Mouse (Mus musculus): ENCODE results near the gene Bcl2l1.

Gene Bcl2l1

DNA sequence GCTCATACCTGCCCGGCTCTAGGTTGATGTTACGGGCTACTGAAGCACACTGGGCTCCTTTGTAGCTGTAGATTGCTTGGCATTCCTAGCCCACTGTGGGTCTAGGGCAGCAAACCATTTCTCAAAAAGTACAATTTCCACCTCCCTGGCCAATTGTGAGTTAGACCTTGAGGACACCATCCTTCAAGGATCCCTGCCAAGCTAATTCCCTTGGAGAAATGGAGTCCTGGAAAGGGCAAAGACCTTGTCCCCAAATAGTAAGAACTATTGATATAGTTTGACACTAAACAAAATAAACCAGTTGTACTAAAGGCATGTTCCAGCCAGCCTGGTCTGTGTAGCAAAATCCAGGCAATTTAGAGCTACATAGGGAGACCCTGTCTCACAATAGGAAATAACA, 93.2 kb downstream of the Bcl2l1 start:
- DNase-seq (ENCODE audit: low spot score in 2 of 2), result peak in 1 of 2 experiments; percentile 33

DNA sequence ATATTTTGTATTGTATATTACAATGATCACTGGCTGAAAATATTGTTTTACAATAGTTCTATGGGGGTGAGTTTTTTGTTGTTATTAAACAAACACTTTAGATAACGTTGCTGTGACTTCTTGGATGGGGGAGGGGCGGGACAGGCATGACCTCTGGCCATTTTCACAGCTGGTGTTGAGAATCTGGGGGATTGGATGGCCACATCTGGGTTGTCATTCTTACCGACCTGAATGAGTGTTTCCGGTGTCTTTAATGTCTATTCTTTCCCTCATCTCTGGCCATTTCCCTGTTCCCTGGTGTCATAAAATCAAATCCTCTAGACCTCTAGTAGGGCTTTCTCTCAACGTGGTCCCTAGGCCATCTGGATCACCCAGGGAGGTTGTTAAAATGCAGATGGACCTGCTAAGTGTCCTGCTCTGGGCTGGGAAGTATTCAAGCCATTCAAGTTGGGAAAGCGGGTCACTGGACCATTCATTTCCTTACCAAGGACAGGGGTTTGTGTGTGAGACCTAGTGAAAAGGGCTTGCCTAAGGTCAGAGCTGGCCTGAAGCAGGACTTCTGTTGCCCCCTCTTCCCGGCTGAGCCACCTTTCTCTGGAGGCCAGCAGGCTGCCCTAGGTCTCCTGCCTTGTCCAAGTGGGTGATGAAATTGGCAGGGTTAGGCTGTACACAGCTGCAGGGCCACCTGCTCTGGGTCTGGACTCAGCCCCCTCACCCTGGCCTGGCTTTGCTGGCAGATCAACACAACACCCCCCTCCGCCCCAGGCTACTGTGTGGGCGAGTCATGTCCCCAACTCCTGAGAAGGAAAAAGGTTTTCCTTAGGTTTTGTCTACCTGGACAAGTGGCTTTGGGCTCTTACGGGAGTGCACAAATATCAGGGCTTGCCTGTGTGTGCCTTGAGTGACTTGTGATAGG, 94.0 kb downstream of the Bcl2l1 start:
- peak in 1 of 2 experiments; percentile 45 for DNase-seq (ENCODE audit: low spot score in 2 of 2)

DNA sequence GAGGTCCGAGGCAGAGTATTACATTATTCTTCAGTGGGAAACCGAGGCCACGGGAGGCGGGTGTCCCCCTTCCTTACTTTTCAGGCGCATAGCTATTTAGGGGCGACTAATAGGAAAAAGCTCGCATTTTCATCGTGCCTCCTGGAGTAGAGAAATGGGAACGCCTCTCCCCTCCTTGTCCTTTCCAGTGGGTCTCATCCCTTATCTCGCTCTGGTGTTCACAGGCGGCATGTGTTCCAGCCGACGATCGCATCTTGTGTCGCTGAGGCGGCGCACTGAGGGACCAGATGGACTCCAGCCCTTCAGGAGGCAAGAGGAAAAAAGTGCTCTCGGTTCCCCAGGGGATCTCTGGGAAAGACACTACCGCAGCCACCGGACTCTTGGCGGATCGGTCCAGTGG, 94.8 kb downstream of the Bcl2l1 start:
- DNase-seq (ENCODE audit: low spot score in 2 of 2), result peak in 1 of 2 experiments; percentile 34

- DNase-seq (ENCODE audit: low spot score in 2 of 2), result peak; percentile 89 to 90
Observed at GRCm38 (mm10) chr2:152736090-152736601, 95.4 kb downstream of the Bcl2l1 start, which contains the start of gene Id1. Gene Id1, plus strand, starts transcription at chr2:152736251.

- peak; percentile 90 to 98 for DNase-seq (ENCODE audit: low spot score in 2 of 2)
Observed at GRCm38 (mm10) chr2:152734984-152735383, 96.5 kb downstream of the Bcl2l1 start.

DNA sequence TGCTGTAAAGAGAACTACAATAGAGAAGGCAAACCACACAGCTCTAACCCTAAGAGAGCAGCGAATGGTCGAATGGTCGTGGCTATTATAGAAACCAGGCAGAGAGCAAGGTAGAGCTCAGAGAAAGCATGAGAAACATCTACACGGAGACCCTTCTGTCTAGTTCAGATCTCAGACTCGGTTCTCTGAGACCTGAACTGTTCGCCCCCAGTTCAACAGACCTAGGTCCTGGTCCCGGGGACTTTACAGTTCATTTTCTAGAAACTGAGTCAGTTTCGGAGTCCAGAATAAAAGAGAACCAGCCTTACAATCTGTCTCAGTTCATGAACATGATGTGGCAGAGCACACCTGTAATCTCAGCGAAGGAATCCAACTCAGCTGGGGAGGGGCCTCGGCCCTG, 97.0 kb downstream of the Bcl2l1 start:
- DNase-seq (ENCODE audit: low spot score in 2 of 2), result no peak

DNA sequence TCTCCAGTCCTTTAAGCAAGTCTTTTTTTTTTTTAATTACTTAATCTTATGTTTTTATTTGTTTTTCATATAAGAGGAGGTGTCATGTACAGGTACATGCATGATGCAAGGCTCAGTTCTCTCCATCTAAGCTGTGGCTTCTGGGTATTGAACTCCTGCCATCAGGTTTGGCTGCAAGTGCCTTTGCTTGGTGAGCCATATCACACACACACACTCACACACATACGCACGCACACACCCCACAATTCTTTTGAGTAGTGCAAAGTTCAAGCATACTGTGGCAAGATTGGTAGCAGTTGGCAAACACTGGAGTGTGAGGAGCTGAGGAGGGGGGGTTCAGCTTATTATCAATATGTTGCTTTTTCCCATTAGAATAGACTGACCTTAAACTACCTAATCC, 98.3 kb downstream of the Bcl2l1 start:
- DNase-seq (ENCODE audit: low spot score in 2 of 2), result no peak
